Mouse (Mus musculus) stomach, embryonic 14.5 days (tissue): ENCODE measurements around the gene Wdr82. TPM values are rescaled to one million over a fixed set of nuclear protein-coding genes. Genes with fewer than 3 reads are reported as not detected.
A peak's percentile ranks its signal among the peaks of the same experiment; 100 is the strongest.

Experiments
- ATAC-seq: fragments of 200-750 bp; cut with Nextera tagmentation; 2 replicates; pipeline ENCODE4 v1.8.0; 2017; ENCODE audit warnings: low read depth, moderate TSS enrichment; ENCODE audit not compliant: insufficient number of reproducible peaks, insufficient read depth, low FRiP score
- H3K27ac ChIP-seq: fragments of 300-500 bp; sonication (generic); 2 replicates; pipeline ENCODE4 v1.5.1; 2014; ENCODE audit warnings: mild to moderate bottlenecking, low read length, moderate library complexity, mixed read lengths
- H3K27me3 ChIP-seq: fragments of 300-500 bp; sonication (generic); 2 replicates; pipeline ENCODE4 v1.6.1; 2014; ENCODE audit warnings: low read length, control low read depth, mixed read lengths; ENCODE audit not compliant: control insufficient read depth, insufficient read depth
- H3K36me3 ChIP-seq: fragments of 300-500 bp; sonication (generic); 2 replicates; pipeline ENCODE4 v1.6.1; 2014; ENCODE audit warnings: mild to moderate bottlenecking, control low read depth, low read length, moderate library complexity, mixed read lengths; ENCODE audit not compliant: control insufficient read depth, insufficient read depth
- H3K4me1 ChIP-seq: fragments of 300-500 bp; sonication (generic); 2 replicates; pipeline ENCODE4 v1.6.1; 2014; ENCODE audit warnings: low read length, control low read depth, mixed read lengths; ENCODE audit not compliant: control insufficient read depth, insufficient read depth
- H3K4me2 ChIP-seq: fragments of 300-500 bp; sonication (generic); replicated peaks from 2 replicates; pipeline ENCODE4 v1.6.1; 2014; ENCODE audit warnings: low read depth, low read length, control low read depth
- H3K4me3 ChIP-seq: fragments of 300-500 bp; sonication (generic); 2 replicates; pipeline ENCODE4 v1.5.1; 2014; ENCODE audit warnings: low read depth, low read length, control low read depth
- H3K9ac ChIP-seq: fragments of 300-500 bp; sonication (generic); replicated peaks from 2 replicates; pipeline ENCODE4 v1.6.1; 2014; ENCODE audit warnings: low read depth, mild to moderate bottlenecking, control low read depth, low read length, moderate library complexity, mixed read lengths
- H3K9me3 ChIP-seq: fragments of 300-500 bp; sonication (generic); 2 replicates; pipeline ENCODE4 v1.6.1; 2016; ENCODE audit warnings: low read depth, low read length, control low read depth; ENCODE audit not compliant: control insufficient read depth
- WGBS: fragments of 180-500 bp; shearing (Covaris S2); extraction: QIAGEN DNeasy Blood & Tissue Kit; methylation state at CpG from one replicate; pipeline ENCODE4 v1.1.7; 2014; 5-methylcytosine and 5-hydroxymethylcytosine counted together
- polyA plus RNA-seq: library from polyadenylated mRNA; unstranded; fragments of >200 nt; fragmentation: Nextera tagmentation; extraction: Ambion mirVana; gene quantifications from 2 replicates; pipeline ENCODE4 v1.2.1, GENCODE M21; 2014

Gene Wdr82
- polyA plus RNA-seq, 1 experiment from 2014 or later, result 31.3 TPM

DNA sequence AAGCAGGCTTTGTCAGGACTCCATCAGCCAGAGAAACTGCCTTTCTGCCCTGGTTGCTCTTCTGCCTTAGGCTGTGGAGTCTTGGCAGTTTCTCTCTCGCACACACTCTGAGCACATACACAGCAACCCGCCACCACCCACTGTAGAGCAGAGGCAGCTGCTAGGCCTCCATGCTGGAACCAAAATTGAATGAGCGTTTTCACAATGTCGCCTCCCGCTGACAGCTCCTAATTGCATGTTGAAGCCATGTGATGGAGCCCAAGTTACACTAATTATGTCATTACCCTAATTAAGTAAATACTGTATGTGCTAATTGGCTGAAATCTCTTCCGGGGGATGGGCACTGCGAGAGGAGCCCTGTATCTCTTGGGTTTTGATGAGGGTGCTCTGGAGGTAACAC, 26.6 kb upstream of the Wdr82 start:
- no peaks in the 10 kb centered on the region for H3K36me3 ChIP-seq
- ATAC-seq, result no peak
- no peaks in the 10 kb centered on the region for H3K9me3 ChIP-seq
- no peak overlapping the region for H3K9ac ChIP-seq
- peaks cover 11% of the 10 kb centered on the region; the same call in 1 of the 2 replicates for H3K4me1 ChIP-seq
- H3K4me2 ChIP-seq, result no peak overlapping the region
- H3K27ac ChIP-seq, result no peak overlapping the region
- no peak overlapping the region for H3K4me3 ChIP-seq
- H3K27me3 ChIP-seq, result no peaks in the 10 kb centered on the region
- 83% methylated on average over 7 of the region's 7 CpGs for WGBS

DNA sequence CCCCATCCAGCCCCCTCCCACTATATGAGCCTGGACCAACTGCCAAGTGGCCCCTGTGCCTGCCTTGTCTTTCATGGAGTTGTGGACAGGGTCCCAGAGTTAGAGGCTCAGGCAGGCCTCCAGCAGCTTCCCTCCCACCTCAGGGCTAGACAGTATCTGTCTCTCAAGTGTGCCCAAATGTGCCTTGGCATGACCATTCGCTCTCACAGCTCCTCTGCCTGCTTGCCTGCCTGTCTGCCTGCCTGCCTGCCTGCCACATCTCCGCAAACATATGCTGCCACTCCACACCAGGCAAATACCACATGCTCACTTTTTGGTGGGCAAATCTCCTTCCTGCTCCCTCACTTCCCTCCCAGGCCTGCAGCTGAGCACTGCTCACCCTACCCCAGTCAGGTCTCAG, 25.1 kb upstream of the Wdr82 start:
- Histone ChIP-seq H3K36me3 (no peaks in the 10 kb centered on the region), H3K4me2 (no peak overlapping the region), H3K27ac (no peak overlapping the region), H3K9ac (no peak overlapping the region), H3K27me3 (no peaks in the 10 kb centered on the region), H3K4me1 (peaks cover 11% of the 10 kb centered on the region; the same call in 1 of the 2 replicates), H3K4me3 (no peak overlapping the region), H3K9me3 (no peaks in the 10 kb centered on the region)
- whole genome bisulfite sequencing, result 89% methylated on average over 2 of the region's 2 CpGs
- ATAC-seq, result no peak

DNA sequence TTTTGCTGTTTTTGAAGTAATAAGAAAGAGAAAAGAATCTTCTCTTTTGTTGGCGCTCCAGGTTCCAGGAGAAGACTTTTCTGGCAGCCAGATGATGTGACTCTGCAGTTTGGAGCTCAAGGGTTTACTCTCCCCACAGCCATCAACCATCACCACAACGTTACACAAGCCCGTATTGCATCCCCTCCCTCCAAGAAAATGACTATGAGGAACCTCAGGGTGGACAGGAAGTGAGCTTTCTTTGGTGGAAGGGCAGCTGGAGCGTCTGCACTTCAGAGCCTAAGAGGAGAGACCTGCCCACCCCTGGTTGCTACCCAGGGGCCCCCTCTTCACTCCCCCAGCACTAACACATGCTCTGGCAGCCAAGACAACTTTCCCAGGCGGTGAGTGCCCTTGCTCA, 23.4 kb upstream of the Wdr82 start:
- peaks cover 11% of the 10 kb centered on the region; the same call in 1 of the 2 replicates for H3K4me1 ChIP-seq
- H3K9ac ChIP-seq, result no peak overlapping the region
- H3K27me3 ChIP-seq, result no peaks in the 10 kb centered on the region
- H3K4me2 ChIP-seq, result no peak overlapping the region
- 31% methylated on average over 5 of the region's 5 CpGs for WGBS
- H3K36me3 ChIP-seq, result no peaks in the 10 kb centered on the region
- no peak for ATAC-seq
- no peak overlapping the region for H3K27ac ChIP-seq
- no peak overlapping the region for H3K4me3 ChIP-seq
- no peaks in the 10 kb centered on the region for H3K9me3 ChIP-seq

- H3K9ac ChIP-seq, result no peak overlapping the region
- peak; percentile 7; the same call in 1 of the 2 replicates for ATAC-seq
- peak overlapping the region; percentile 73 for H3K4me2 ChIP-seq
Measured at GRCm38 (mm10) chr9:106147851-106148431, 22.8 kb upstream of the Wdr82 start.

GRCm38 (mm10) chr9:106148541-106149398, 22.0 kb upstream of the Wdr82 start:
- Histone ChIP-seq H3K9ac (peak overlapping the region; percentile 25; the same call in 1 of the 2 replicates), H3K27ac (no peak overlapping the region), H3K9me3 (no peaks in the 10 kb centered on the region), H3K4me2 (peak overlapping the region; percentile 73), H3K27me3 (no peaks in the 10 kb centered on the region), H3K4me1 (peaks cover 11% of the 10 kb centered on the region; the same call in 1 of the 2 replicates), H3K36me3 (no peaks in the 10 kb centered on the region), H3K4me3 (peak overlapping the region; percentile 37)
- ATAC-seq, result peak; percentile 68; the same call in 1 of the 2 replicates
- 2% methylated on average over 36 of the region's 36 CpGs for WGBS

More at GRCm38 (mm10) chr9:106147851-106148431, 22.8 kb upstream of the Wdr82 start:
- Histone ChIP-seq H3K4me1 (peaks cover 11% of the 10 kb centered on the region; the same call in 1 of the 2 replicates), H3K4me3 (peak overlapping the region; percentile 37), H3K9me3 (no peaks in the 10 kb centered on the region), H3K36me3 (no peaks in the 10 kb centered on the region), H3K27me3 (no peaks in the 10 kb centered on the region), H3K27ac (no peak overlapping the region)
- WGBS, result 4% methylated on average over 10 of the region's 10 CpGs

GRCm38 (mm10) chr9:106149399-106149754, 21.4 kb upstream of the Wdr82 start:
- Histone ChIP-seq H3K9me3 (no peaks in the 10 kb centered on the region), H3K4me3 (peak overlapping the region; percentile 37), H3K4me1 (peaks cover 11% of the 10 kb centered on the region; the same call in 1 of the 2 replicates), H3K27me3 (no peaks in the 10 kb centered on the region), H3K27ac (no peak overlapping the region), H3K4me2 (peak overlapping the region; percentile 73), H3K9ac (0 out of 2 replicates have a peak overlapping the region, but pooled peaks have one; percentile 25), H3K36me3 (no peaks in the 10 kb centered on the region)
- no peak for ATAC-seq
- 23% methylated on average over 10 of the region's 10 CpGs for WGBS

- H3K4me2 ChIP-seq, result no peak overlapping the region
- H3K9ac ChIP-seq, result no peak overlapping the region
- H3K27ac ChIP-seq, result no peak overlapping the region
- no peaks in the 10 kb centered on the region for H3K4me1 ChIP-seq
- H3K9me3 ChIP-seq, result no peaks in the 10 kb centered on the region
- H3K27me3 ChIP-seq, result no peaks in the 10 kb centered on the region
- H3K4me3 ChIP-seq, result no peak overlapping the region
- WGBS, result 86% methylated on average over 9 of the region's 9 CpGs
- ATAC-seq, result no peak
- no peaks in the 10 kb centered on the region for H3K36me3 ChIP-seq
Measured at GRCm38 (mm10) chr9:106154106-106154505, 16.6 kb upstream of the Wdr82 start.

DNA sequence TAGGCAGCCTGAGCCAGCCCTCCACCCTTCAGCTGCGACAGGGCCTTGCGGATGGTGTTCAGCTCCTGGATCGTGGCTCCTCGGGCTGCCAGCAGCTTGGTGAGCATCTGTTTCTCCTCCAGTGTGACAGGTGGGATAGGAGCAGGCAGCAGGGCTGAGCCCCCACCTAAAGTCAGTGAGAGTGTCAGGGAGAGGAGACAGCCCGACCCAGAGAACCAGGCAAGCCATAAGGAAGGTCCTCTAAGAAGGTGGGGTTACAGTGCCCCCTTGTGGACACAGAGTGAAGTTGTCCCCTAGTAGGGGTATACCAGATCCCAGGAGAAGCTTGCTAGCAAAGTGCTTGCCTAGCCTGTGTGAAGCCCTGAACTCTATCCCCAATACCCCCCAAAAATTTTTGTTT, 14.3 kb upstream of the Wdr82 start:
- 36% methylated on average over 5 of the region's 5 CpGs for WGBS
- no peaks in the 10 kb centered on the region for H3K27me3 ChIP-seq
- ATAC-seq, result no peak; the same call in 1 of the 2 replicates
- H3K4me3 ChIP-seq, result no peak overlapping the region
- H3K9me3 ChIP-seq, result no peaks in the 10 kb centered on the region
- no peaks in the 10 kb centered on the region for H3K36me3 ChIP-seq
- no peaks in the 10 kb centered on the region for H3K4me1 ChIP-seq
- H3K4me2 ChIP-seq, result no peak overlapping the region
- no peak overlapping the region for H3K27ac ChIP-seq
- no peak overlapping the region for H3K9ac ChIP-seq
